Mouse (Mus musculus) Patski (cell line): ENCODE measurements around the gene Evi2a. TPM values are rescaled to one million over a fixed set of nuclear protein-coding genes. Genes with fewer than 3 reads are reported as not detected.

Experiments used
- ATAC-seq: fragments of 100-300 bp; one replicate; pipeline ENCODE4 v1.8.0; 2021
- CTCF ChIA-PET: fragments of 350-600 bp; sonication (Branson Sonifier 250); formaldehyde crosslinking; loops from one replicate; lab custom pipeline; 2022; ENCODE audit warnings: inconsistent platforms; lab: Charles Lee
- POLR2A ChIA-PET: fragments of 350-600 bp; sonication (Branson Sonifier 250); formaldehyde crosslinking; loops from one replicate; lab custom pipeline; 2022; ENCODE audit warnings: antibody characterized with exemption, inconsistent platforms; lab: Charles Lee
- DNase-seq: peaks from one replicate; pipeline ENCODE4 v3.0.0-alpha.2; 2011; ENCODE audit warnings: low read depth, low spot score
- H3K27me3 ChIP-seq: fragments of 371-371 bp; one replicate; pipeline ENCODE4 v1.5.1; 2021
- CTCF ChIP-seq: fragments of 100-300 bp; IDR thresholded peaks from one replicate; pipeline ENCODE4 v1.5.1; 2021
- in situ Hi-C: fragments of 300-500 bp; cut with MboI; formaldehyde crosslinking; loops from 3 replicates; pipeline ENCODE4 v1.11.1; 2018; ENCODE audit warnings: low pct_unique_long_range_greater_than_20kb, mixed read lengths
- polyA plus RNA-seq: library from polyadenylated mRNA; unstranded; gene quantifications from one replicate; pipeline ENCODE4 v1.2.3, GENCODE M21; 2021

Gene Evi2a
- polyA plus RNA-seq, 1 experiment from 2014 or later: 0.08 TPM

DNA sequence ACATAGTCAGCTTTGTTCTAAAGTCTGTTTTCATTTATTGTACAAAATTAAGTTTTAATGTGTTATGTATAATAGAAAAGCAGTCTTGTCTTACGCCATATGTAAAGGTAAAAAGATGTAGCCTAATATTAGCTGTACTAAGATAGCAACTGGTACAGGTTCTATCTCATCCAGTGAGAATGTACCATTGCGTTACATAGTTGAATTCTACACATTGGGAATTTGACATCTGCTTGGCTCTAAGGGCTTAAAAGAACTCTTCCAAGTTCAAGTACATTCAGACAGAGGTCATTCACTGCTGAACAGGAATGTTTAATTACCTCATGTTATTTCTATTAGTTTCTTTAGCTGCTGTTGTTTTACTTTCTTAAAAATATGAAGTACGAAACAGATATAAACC is 3.9 kb downstream of the Evi2a start:
- POLR2A ChIA-PET: no interaction called here

GRCm38 (mm10) chr11:79524310-79524575 is 6.2 kb downstream of the Evi2a start:
- ATAC-seq: no peak
- CTCF ChIA-PET: no interaction called here
- H3K27me3 ChIP-seq: no peaks in the 10 kb centered on the region
- no peak for TF ChIP-seq CTCF
- DNase-seq: no peak
- POLR2A ChIA-PET: no interaction called here
- in situ Hi-C loops: no loop called here

More for the DNA sequence above, 3.9 kb downstream of the Evi2a start:
- in situ Hi-C loops: no loop called here
- no peak for ATAC-seq
- no peak for DNase-seq
- TF ChIP-seq CTCF: no peak
- H3K27me3 ChIP-seq: no peaks in the 10 kb centered on the region
- CTCF ChIA-PET: interaction anchor here (1.2 kb wide), 1 partner anchor 26 kb away, joined by 3 read pairs; no protein-coding TSS in a partner anchor

- in situ Hi-C loops: no loop called here
- DNase-seq (no peak), ATAC-seq (no peak)
- no peak for TF ChIP-seq CTCF
- ChIA-PET CTCF (no interaction called here), POLR2A (no interaction called here)
- H3K27me3 ChIP-seq: no peaks in the 10 kb centered on the region
These were observed 6.7 kb downstream of the Evi2a start, which contains the start of gene Evi2b for GRCm38 (mm10) chr11:79523560-79524309. TSS of gene Evi2b (minus strand) at chr11:79523762.

GRCm38 (mm10) chr11:79522944-79523343 is 7.5 kb downstream of the Evi2a start:
- ATAC-seq: no peak

GRCm38 (mm10) chr11:79521930-79522329 is 8.5 kb downstream of the Evi2a start:
- ChIA-PET CTCF (interaction anchor here (1.3 kb wide), 1 partner anchor 12 kb away, joined by 3 read pairs; no protein-coding TSS in a partner anchor), POLR2A (interaction anchor here (0.7 kb wide), 1 partner anchor 425 kb away, joined by 3 read pairs; no protein-coding TSS in a partner anchor)
- no peak for ATAC-seq
- no peak for DNase-seq
- no peak for TF ChIP-seq CTCF
- in situ Hi-C loops: no loop called here
- H3K27me3 ChIP-seq: no peaks in the 10 kb centered on the region

More at GRCm38 (mm10) chr11:79522944-79523343, 7.5 kb downstream of the Evi2a start:
- no peaks in the 10 kb centered on the region for H3K27me3 ChIP-seq
- TF ChIP-seq CTCF: no peak
- ChIA-PET CTCF (no interaction called here), POLR2A (interaction anchor here (0.6 kb wide), 1 partner anchor 328 kb away, joined by 4 read pairs; no protein-coding TSS in a partner anchor)
- in situ Hi-C loops: no loop called here
- no peak for DNase-seq

DNA sequence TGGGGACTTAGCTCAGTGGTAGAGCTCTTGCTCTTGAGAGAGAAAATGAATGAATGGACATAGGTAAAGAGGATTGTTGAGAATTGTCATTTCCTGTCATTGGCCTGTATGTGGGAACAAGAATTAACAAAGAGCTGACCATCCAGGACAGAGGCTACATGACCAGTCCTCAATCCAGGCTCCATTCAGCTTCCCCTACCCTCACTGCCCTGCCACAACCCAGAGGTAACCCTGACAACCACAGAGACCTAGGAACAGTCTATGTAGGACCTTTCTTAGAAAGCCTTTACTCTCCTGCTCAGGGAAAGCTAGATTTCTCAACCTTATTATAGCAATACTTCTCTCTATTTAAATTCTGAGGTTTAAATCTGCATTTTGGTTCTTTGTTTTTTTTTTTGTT is 9.6 kb downstream of the Evi2a start:
- no peaks in the 10 kb centered on the region for H3K27me3 ChIP-seq
- DNase-seq (no peak), ATAC-seq (no peak)
- ChIA-PET POLR2A (no interaction called here), CTCF (interaction anchor here (1.3 to 1.9 kb wide), 3 partner anchors 13 to 21 kb away, joined by 4 to 6 read pairs (median 6); no protein-coding TSS in a partner anchor)
- TF ChIP-seq CTCF: no peak
- in situ Hi-C loops: no loop called here

- no peak for DNase-seq
- CTCF ChIA-PET: interaction anchor here (1.3 to 1.9 kb wide), 3 partner anchors 14 to 20 kb away, joined by 4 to 6 read pairs (median 6); no protein-coding TSS in a partner anchor
- H3K27me3 ChIP-seq: no peaks in the 10 kb centered on the region
- no peak for ATAC-seq
- POLR2A ChIA-PET: interaction anchor here (0.6 kb wide), 1 partner anchor 15 kb away, joined by 3 read pairs; no protein-coding TSS in a partner anchor
- TF ChIP-seq CTCF: no peak
- in situ Hi-C loops: no loop called here
These were observed 10.5 kb downstream of the Evi2a start for GRCm38 (mm10) chr11:79519878-79520291.

GRCm38 (mm10) chr11:79519299-79519698 is 11.1 kb downstream of the Evi2a start:
- POLR2A ChIA-PET: no interaction called here
- no peak for DNase-seq
- no peak for TF ChIP-seq CTCF
- CTCF ChIA-PET: interaction anchor here (1.3 to 1.9 kb wide), 2 partner anchors 14 kb away, joined by 6 read pairs; no protein-coding TSS in a partner anchor
- no peak for ATAC-seq
- in situ Hi-C loops: no loop called here
- H3K27me3 ChIP-seq: no peaks in the 10 kb centered on the region

DNA sequence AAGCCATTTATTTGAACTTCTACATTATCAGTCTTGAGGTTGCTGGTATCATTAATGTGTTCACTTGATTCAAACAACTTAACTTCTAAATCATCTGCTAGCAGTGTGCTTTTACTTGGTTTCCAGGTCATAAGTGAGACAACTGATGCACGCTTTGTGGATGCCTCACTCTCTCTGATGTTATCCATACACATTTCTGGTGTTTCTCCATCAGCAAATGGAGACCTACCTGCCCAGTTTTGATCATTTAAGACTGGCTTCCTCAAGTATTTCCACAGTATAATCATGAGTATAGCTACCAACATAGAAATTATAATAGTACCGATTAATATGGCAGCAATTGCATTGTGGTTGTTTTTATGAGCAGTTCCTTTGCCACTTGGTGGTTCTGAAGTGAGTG is 14.6 kb downstream of the Evi2a start:
- TF ChIP-seq CTCF: no peak
- DNase-seq (no peak), ATAC-seq (no peak)
- ChIA-PET POLR2A (no interaction called here), CTCF (interaction anchor here (1.2 kb wide), 1 partner anchor 16 kb away, joined by 3 read pairs; no protein-coding TSS in a partner anchor)
- no peaks in the 10 kb centered on the region for H3K27me3 ChIP-seq
- in situ Hi-C loops: no loop called here

- in situ Hi-C loops: no loop called here
These were observed 15.1 kb downstream of the Evi2a start for GRCm38 (mm10) chr11:79515331-79515730.

DNA sequence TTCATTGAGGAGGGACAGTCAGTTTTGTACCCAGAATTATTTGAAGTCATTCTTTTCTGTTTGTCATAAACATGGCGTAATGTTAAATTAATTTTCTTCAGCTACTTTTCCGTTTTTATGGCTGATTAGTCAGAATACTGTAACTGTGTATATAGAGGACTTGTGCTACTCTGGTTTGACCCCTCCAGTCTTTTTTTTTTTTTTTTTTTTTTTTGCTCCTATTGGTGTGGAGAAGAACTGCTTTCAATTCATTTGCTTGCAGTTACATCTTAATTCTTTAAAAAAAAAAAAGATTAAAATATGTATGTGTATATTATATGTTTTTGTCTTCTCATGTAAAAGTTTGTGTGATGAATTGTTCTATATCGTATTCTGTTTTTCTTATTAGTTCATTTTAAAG is 18.4 kb downstream of the Evi2a start:
- ATAC-seq (no peak), DNase-seq (no peak)
- no peak for TF ChIP-seq CTCF
- ChIA-PET CTCF (no interaction called here), POLR2A (no interaction called here)
- in situ Hi-C loops: no loop called here
- no peaks in the 10 kb centered on the region for H3K27me3 ChIP-seq

More at GRCm38 (mm10) chr11:79515331-79515730, 15.1 kb downstream of the Evi2a start:
- no peaks in the 10 kb centered on the region for H3K27me3 ChIP-seq
- ChIA-PET CTCF (no interaction called here), POLR2A (no interaction called here)
- DNase-seq (no peak), ATAC-seq (no peak)
- no peak for TF ChIP-seq CTCF
